Mouse (Mus musculus) spleen, adult 10 weeks (tissue): Measurements from ENCODE around the gene Cped1. TPM values are rescaled to one million over a fixed set of nuclear protein-coding genes. Genes with fewer than 3 reads are reported as not detected.

Source experiments
- polyA plus RNA-seq: library from polyadenylated mRNA; stranded (reverse); fragments of 350-450 nt; fragmentation: Illumina TruSeq; extraction: RNeasy Lipid Tissue Mini Kit (QIAGEN cat#74804); gene quantifications from one replicate; pipeline ENCODE4 v1.2.3, GENCODE M21; 2015; ENCODE audit warnings: low replicate concordance; ENCODE audit not compliant: insufficient read depth

Cped1 gene
- 9.8 TPM for polyA plus RNA-seq

DNA sequence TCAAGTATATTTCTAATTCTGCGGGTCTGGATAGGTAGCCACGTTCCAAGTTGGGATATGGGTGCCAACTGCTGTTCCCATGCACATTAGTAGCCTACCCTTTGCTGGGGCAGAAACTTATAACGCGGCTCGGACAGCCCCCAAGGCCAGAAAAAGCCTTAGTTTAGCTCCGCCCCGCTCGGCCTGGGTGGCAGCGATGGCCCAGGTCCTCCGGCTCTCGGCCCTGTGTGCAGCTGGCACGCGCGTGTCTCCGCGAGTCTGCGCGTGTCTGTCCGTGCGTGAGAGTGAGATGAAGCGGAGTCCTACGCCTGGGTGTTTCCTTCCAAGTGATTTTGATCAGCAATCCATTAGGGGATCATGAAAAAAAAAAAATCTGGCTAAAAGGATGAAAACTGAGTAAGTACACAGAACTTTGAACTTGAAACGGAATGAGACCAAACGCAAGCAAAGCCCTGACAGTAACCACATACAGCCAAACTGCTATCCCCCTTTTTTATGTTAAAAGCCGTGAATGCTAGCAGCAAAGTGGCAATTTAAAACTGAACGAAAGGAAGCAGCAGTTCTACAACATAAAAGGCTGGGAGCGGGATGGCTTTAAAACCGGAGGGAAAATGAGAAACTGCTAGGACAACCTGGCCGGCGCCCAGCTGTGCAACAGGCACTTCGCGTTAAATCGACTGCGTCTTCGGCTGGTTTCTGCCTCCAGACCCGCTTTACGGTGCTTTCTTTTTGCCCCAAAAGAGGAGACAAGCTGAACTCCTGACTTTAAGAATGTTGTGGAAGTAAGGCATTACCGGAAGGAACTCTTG is at the start of gene Cped1:
Cped1 (plus strand) TSS at position 185 of the 809 bp plus-strand sequence.

DNA sequence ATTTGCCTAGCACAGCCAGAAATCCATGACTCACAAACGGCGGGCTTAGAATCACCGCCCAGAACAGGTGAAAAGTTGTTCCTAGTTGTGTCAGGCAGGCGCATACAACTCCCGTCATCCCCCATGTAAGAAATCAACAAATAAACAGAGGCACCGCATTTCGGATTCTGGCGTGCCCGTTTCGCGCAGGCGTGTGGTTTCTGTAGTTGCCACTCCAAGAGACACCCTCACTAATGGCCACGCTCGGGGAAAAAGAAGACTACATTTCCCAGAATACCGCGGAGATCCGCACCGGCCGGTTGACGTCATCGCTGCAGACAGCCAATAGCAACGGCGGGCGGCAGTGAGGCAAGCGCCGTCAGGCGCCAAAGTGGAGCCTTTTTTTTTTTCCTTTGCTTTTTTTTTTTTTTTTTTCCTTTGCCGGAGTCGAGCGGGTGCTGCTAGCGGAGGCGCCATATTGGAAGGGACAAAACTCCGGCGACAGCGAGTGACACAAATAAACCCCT is 36.4 kb upstream of the Cped1 start, which contains the start of gene Ing3:
Ing3 (plus strand) TSS at position 346 of the 506 bp plus-strand sequence.

DNA sequence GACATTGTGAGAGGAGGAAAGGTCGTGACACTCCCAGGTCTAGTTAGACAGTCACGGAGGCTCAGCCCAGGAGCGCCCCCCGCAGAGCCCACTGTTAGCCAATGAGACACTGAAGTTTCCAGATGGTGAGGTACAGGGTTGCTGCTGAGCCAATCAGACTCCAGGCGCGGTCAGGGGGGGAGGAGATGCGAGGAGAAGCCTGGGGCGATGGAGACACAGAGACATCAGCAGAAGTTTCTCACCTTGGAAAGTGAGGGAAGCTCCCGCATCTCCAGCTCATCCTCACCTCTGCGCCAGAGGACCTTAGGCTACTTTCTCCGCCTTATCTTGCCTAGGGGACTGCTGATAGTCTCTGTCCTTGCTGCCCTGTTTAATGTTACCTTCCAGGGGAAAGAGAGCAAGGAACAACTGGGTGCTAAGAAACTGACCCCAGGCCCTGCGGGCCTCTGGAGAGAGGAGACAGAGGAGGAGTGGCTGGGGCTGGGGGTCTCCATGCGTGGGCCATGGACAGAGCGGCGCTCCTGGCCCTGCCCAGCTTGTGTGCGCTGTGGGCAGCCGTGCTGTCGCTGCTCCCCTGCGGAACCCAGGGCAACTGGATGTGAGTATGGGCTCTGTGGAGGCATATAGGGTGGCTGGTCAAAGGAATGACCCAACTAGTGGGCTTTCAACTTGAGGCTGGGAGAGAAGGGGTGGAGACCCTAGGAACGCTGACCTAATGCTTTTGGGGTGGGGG is 302.5 kb downstream of the Cped1 start, which contains the start of gene Wnt16:
Wnt16 (plus strand) TSS at position 224 of the 733 bp plus-strand sequence.

Other genes starting within 250 kb of the Cped1 start
- gene Tspan12, start 133.4 kb upstream of the Cped1 start, polyA plus RNA-seq = 8.8 TPM
- 46.0 TPM for gene Ing3, start 36.3 kb upstream of the Cped1 start, polyA plus RNA-seq